Mouse (Mus musculus) ES-E14 (cell line): Measurements from ENCODE around the gene Igfbp1.

Source experiments
- CHD2 ChIP-seq: IDR thresholded peaks from 2 replicates; pipeline ENCODE4 v1.6.1; 2014; ENCODE audit warnings: mild to moderate bottlenecking, low read depth, low read length, inconsistent platforms
- HCFC1 ChIP-seq: IDR thresholded peaks from 2 replicates; pipeline ENCODE4 v1.6.1; 2012; ENCODE audit warnings: low read length, inconsistent platforms, borderline replicate concordance; ENCODE audit not compliant: insufficient read depth
- ZC3H11A ChIP-seq: IDR thresholded peaks from 2 replicates; pipeline ENCODE4 v1.6.1; 2012; ENCODE audit warnings: low read depth, mild to moderate bottlenecking, inconsistent platforms, low read length, borderline replicate concordance

DNA sequence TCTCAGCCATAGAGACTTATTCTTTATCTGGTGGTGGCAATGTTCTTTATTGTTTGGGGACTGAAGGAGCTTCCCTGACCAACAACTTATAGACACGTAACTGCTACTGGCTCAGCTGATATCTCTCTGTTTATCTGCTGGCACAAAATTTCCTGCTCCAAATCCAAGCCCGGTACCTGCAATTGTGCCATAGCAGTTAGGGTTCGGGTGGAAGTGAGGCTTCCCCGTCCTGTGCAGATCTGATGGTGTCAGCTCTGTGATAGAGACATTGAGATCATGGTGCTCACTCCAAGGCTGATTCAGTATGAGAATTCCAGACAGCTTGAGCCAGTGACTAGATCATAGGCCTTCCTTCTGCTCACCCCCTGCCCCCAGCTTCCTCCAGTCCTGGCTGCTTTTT, 34.4 kb downstream of the Igfbp1 start:
- TF ChIP-seq CHD2 (no peak), HCFC1 (no peak), ZC3H11A (no peak)
